Mouse (Mus musculus): ENCODE results near the gene Zbtb21.

DNA sequence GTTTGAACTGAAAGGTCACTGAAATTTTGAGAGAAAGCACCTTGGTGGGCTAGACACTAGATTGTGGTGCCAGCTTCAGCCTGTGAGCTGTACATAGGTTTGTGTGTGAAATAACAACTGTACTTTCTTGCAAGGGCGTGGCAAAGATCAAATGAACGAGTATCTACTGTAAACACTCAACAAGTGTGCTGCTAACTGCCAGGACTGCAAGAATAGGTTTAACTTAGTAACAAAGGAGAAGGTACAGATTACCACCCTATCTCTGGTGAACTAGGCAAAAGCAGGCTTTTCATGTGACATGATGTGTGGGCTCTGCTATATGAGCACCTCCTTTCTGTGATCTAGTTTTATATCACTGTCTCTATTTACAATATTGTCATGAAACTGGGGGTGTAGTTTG lies 9.1 kb downstream of the Zbtb21 start:
- TF ChIP-seq CTCF (IDR thresholded peaks at IDR 0.05; ENCODE audit: extremely low read depth, insufficient read depth, low read length) (no peak), POLR2A (IDR thresholded peaks at IDR 0.05; ENCODE audit: extremely low read depth, insufficient read depth, low read length) (no peak)
